Mouse (Mus musculus) kidney, embryonic 15.5 days (tissue): ENCODE measurements at regions not wholly inside any gene's neighbourhood (a gene's known extent, or its start where the extent isn't known, plus 50 kb on each side); places are given as distances from the start of the nearest gene placed in this dataset.

Experiments
- ATAC-seq: fragments of 200-750 bp; cut with Nextera tagmentation; replicated peaks from 2 replicates; pipeline ENCODE4 v1.8.0; 2017; ENCODE audit warnings: moderate TSS enrichment; ENCODE audit not compliant: low FRiP score
- H3K27ac ChIP-seq: fragments of 300-500 bp; sonication (generic); 2 replicates; pipeline ENCODE4 v1.5.1; 2015; ENCODE audit warnings: mild to moderate bottlenecking, inconsistent platforms
- H3K27me3 ChIP-seq: fragments of 300-500 bp; sonication (generic); 2 replicates; pipeline ENCODE4 v1.6.1; 2015; ENCODE audit warnings: inconsistent platforms
- H3K36me3 ChIP-seq: fragments of 300-500 bp; sonication (generic); 2 replicates; pipeline ENCODE4 v1.6.1; 2015; ENCODE audit warnings: inconsistent platforms
- H3K4me1 ChIP-seq: fragments of 300-500 bp; sonication (generic); 2 replicates; pipeline ENCODE4 v1.6.1; 2015; ENCODE audit warnings: inconsistent platforms
- H3K4me2 ChIP-seq: fragments of 300-500 bp; sonication (generic); 2 replicates; pipeline ENCODE4 v1.6.1; 2015; ENCODE audit warnings: moderate library complexity, mild to moderate bottlenecking, inconsistent platforms
- H3K4me3 ChIP-seq: fragments of 300-500 bp; sonication (generic); replicated peaks from 2 replicates; pipeline ENCODE4 v1.5.1; 2015; ENCODE audit warnings: mild to moderate bottlenecking, inconsistent platforms
- H3K9ac ChIP-seq: fragments of 300-500 bp; sonication (generic); 2 replicates; pipeline ENCODE4 v1.6.1; 2015; ENCODE audit warnings: mild to moderate bottlenecking, inconsistent platforms
- H3K9me3 ChIP-seq: fragments of 300-500 bp; sonication (generic); replicated peaks from 2 replicates; pipeline ENCODE4 v1.6.1; 2016; ENCODE audit warnings: inconsistent platforms
- WGBS: fragments of 180-500 bp; shearing (Covaris S2); methylation state at CpG from one replicate; pipeline ENCODE4 v1.1.7; 2015; ENCODE audit warnings: mixed read lengths; 5-methylcytosine and 5-hydroxymethylcytosine counted together

- H3K27me3 ChIP-seq, result no peaks in the 10 kb centered on the region
- H3K27ac ChIP-seq, result no peak overlapping the region
- no peaks in the 10 kb centered on the region for H3K4me1 ChIP-seq
- ATAC-seq, result no peak
- no peak overlapping the region for H3K4me2 ChIP-seq
- WGBS, result 86% methylated on average over 1 of the region's 1 CpGs
- H3K36me3 ChIP-seq, result no peaks in the 10 kb centered on the region
- no peaks in the 10 kb centered on the region for H3K9me3 ChIP-seq
- no peak overlapping the region for H3K9ac ChIP-seq
- H3K4me3 ChIP-seq, result no peak overlapping the region
Observed at GRCm38 (mm10) chr1:120667776-120668175, 65.6 kb downstream of the En1 start.

DNA sequence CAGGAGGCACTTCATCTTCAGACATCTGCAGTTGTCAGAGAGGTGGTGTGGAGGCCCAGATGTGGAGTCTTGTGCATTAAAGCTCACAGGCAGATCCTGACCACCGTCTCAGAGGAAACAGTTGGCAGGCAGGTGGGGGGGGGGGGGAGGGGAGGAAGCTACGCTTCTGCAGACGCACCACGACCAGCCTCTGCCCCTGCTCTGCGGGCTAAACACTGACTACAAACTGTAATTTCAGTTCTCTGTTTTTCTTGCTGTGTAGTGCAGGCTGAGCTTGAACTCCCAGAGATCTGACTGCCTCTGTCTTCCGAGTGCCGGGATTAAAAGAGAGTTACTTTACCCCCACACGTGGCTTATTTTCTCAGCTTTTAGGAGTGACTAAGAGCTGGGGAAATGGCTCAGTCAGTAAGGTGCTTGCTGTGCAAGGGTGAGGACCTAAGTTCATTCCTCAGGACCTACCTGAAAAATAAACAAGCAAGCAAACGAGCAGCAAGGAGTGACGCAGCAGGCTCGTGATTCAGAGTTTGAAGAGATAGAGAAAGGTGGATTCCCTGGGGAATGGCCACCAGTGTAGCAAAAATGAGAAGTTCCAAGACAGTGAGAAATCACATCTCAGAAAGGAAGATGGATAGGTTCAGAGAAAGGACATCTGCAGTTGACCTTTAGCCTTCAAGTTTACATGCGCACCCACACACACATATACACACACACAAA is 81.5 kb downstream of the En1 start:
- Histone ChIP-seq H3K4me1 (no peaks in the 10 kb centered on the region), H3K27ac (no peak overlapping the region), H3K4me3 (no peak overlapping the region), H3K9me3 (no peaks in the 10 kb centered on the region), H3K27me3 (no peaks in the 10 kb centered on the region; the same call in 1 of the 2 replicates), H3K36me3 (no peaks in the 10 kb centered on the region), H3K4me2 (no peak overlapping the region), H3K9ac (no peak overlapping the region)
- ATAC-seq, result no peak
- whole genome bisulfite sequencing, result 59% methylated on average over 12 of the region's 12 CpGs

- Histone ChIP-seq H3K27ac (no peak overlapping the region), H3K4me2 (no peak overlapping the region), H3K4me1 (no peaks in the 10 kb centered on the region), H3K9ac (no peak overlapping the region), H3K36me3 (no peaks in the 10 kb centered on the region), H3K27me3 (no peaks in the 10 kb centered on the region; the same call in 1 of the 2 replicates), H3K9me3 (no peaks in the 10 kb centered on the region), H3K4me3 (no peak overlapping the region)
- ATAC-seq, result no peak; the same call in 1 of the 2 replicates
- 37% methylated on average over 6 of the region's 6 CpGs for WGBS
Observed at GRCm38 (mm10) chr1:120685650-120686244, 83.5 kb downstream of the En1 start.

GRCm38 (mm10) chr1:120691571-120691970 is 89.4 kb downstream of the En1 start:
- no peak overlapping the region for H3K9ac ChIP-seq
- no peaks in the 10 kb centered on the region for H3K27me3 ChIP-seq
- no peaks in the 10 kb centered on the region for H3K36me3 ChIP-seq
- no peak for ATAC-seq
- H3K4me2 ChIP-seq, result no peak overlapping the region
- H3K4me3 ChIP-seq, result no peak overlapping the region
- H3K9me3 ChIP-seq, result no peaks in the 10 kb centered on the region
- H3K27ac ChIP-seq, result no peak overlapping the region
- H3K4me1 ChIP-seq, result no peaks in the 10 kb centered on the region
- 76% methylated on average over 2 of the region's 2 CpGs for WGBS

- WGBS, result 71% methylated on average over 4 of the region's 4 CpGs
Observed at GRCm38 (mm10) chr1:120698189-120698588, 96.0 kb downstream of the En1 start.

GRCm38 (mm10) chr1:120704201-120704600 is 102.0 kb downstream of the En1 start:
- Histone ChIP-seq H3K4me3 (no peak overlapping the region), H3K9ac (no peak overlapping the region), H3K9me3 (no peaks in the 10 kb centered on the region), H3K27ac (no peak overlapping the region), H3K27me3 (no peaks in the 10 kb centered on the region), H3K4me2 (no peak overlapping the region), H3K4me1 (no peaks in the 10 kb centered on the region), H3K36me3 (no peaks in the 10 kb centered on the region)
- no peak for ATAC-seq
- WGBS, result 84% methylated on average over 5 of the region's 5 CpGs

More at GRCm38 (mm10) chr1:120698189-120698588, 96.0 kb downstream of the En1 start:
- Histone ChIP-seq H3K4me1 (no peaks in the 10 kb centered on the region), H3K27ac (no peak overlapping the region), H3K27me3 (no peaks in the 10 kb centered on the region), H3K4me3 (no peak overlapping the region), H3K9ac (no peak overlapping the region), H3K4me2 (no peak overlapping the region), H3K36me3 (no peaks in the 10 kb centered on the region), H3K9me3 (no peaks in the 10 kb centered on the region)
- peak; percentile 22; the same call in 1 of the 2 replicates for ATAC-seq

DNA sequence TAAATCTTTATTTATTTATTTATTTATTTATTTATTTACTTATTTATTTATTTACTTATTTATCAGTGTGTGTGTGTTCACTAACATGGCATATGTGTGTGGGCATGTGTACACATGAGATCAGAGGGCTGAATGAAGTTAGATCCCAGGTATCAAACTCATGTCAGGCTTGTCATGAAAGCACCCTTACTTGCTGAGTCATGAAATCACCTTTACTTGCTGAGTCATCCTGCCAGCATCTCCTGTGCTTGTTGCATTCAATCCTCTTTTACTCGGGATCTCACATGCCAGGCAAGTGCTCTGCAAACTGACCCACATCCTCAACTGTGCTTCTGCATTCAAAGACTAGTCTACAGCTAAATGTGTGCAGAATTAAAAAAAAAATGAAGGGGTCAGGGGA is 103.8 kb downstream of the En1 start:
- Histone ChIP-seq H3K9me3 (no peaks in the 10 kb centered on the region), H3K36me3 (no peaks in the 10 kb centered on the region), H3K9ac (no peak overlapping the region), H3K4me2 (no peak overlapping the region), H3K27ac (no peak overlapping the region), H3K4me3 (no peak overlapping the region), H3K4me1 (no peaks in the 10 kb centered on the region), H3K27me3 (no peaks in the 10 kb centered on the region)
- WGBS, result 47% methylated on average over 1 of the region's 1 CpGs
- ATAC-seq, result no peak

- no peak overlapping the region for H3K27ac ChIP-seq
- no peak overlapping the region for H3K9ac ChIP-seq
- no peaks in the 10 kb centered on the region for H3K9me3 ChIP-seq
- H3K4me3 ChIP-seq, result no peak overlapping the region
- H3K27me3 ChIP-seq, result no peaks in the 10 kb centered on the region
- ATAC-seq, result no peak
- H3K36me3 ChIP-seq, result no peaks in the 10 kb centered on the region
- no peak overlapping the region for H3K4me2 ChIP-seq
- H3K4me1 ChIP-seq, result no peaks in the 10 kb centered on the region
- WGBS, result 72% methylated on average over 5 of the region's 5 CpGs
Observed at GRCm38 (mm10) chr1:120708511-120708910, 106.3 kb downstream of the En1 start.

DNA sequence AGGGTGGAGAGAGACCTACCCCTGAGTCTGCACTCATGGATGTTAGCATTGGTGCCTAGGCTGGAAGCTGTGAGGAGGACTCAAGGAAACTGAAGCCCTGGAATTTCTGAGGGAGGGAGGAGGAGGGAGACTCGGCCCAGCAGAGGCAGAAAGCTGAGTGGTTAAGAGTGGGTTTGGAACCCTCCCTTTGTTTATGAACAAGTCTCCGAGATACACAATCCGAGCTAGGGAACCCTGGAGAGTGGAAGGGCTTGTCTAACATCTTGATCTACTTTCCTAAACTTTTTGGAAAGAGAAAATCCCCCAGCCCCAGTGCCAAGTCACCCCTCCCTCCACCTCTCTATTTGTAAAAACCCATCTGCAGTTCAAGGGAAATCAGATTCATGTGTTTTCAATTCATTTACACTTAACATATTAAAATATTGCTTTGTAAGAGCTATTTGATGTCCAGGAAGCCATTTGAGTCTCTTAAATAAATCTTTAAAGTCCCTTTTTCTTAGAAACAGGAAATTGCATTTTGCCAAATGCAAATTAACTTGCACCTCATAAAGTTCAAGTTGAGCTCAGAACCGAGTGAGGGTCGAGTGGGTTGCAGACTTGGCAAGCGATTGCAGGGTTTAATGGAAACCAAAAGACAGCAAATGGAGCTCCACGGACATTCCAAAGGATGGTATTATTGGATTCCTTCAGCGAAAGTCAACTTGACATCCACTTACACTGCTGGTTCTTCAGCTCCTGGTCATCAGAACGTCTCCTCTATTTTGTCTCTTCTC is 113.1 kb downstream of the En1 start:
- Histone ChIP-seq H3K36me3 (no peaks in the 10 kb centered on the region), H3K9ac (no peak overlapping the region), H3K27me3 (no peaks in the 10 kb centered on the region), H3K9me3 (no peaks in the 10 kb centered on the region), H3K4me3 (no peak overlapping the region), H3K4me1 (no peaks in the 10 kb centered on the region), H3K4me2 (no peak overlapping the region), H3K27ac (no peak overlapping the region)
- WGBS, result 69% methylated on average over 9 of the region's 9 CpGs
- no peak for ATAC-seq

- no peaks in the 10 kb centered on the region for H3K36me3 ChIP-seq
- H3K9ac ChIP-seq, result no peak overlapping the region
- no peak overlapping the region for H3K4me2 ChIP-seq
- H3K4me3 ChIP-seq, result no peak overlapping the region
- 91% methylated on average over 7 of the region's 7 CpGs for whole genome bisulfite sequencing
- no peaks in the 10 kb centered on the region for H3K27me3 ChIP-seq
- no peaks in the 10 kb centered on the region for H3K4me1 ChIP-seq
- no peak overlapping the region for H3K27ac ChIP-seq
- ATAC-seq, result no peak
- H3K9me3 ChIP-seq, result no peaks in the 10 kb centered on the region
Observed at GRCm38 (mm10) chr1:120726777-120727176, 124.6 kb downstream of the En1 start.

- no peak overlapping the region for H3K27ac ChIP-seq
- H3K4me2 ChIP-seq, result 0 out of 2 replicates have a peak overlapping the region, but pooled peaks have one; percentile 16
- H3K27me3 ChIP-seq, result no peaks in the 10 kb centered on the region
- no peak overlapping the region for H3K9ac ChIP-seq
- H3K4me1 ChIP-seq, result no peaks in the 10 kb centered on the region
- WGBS, result 54% methylated on average over 8 of the region's 8 CpGs
- H3K4me3 ChIP-seq, result no peak overlapping the region
- ATAC-seq, result no peak
- no peaks in the 10 kb centered on the region for H3K9me3 ChIP-seq
- no peaks in the 10 kb centered on the region for H3K36me3 ChIP-seq
Observed at GRCm38 (mm10) chr1:120727427-120727826, 125.2 kb downstream of the En1 start.

- H3K9ac ChIP-seq, result no peak overlapping the region
- ATAC-seq, result no peak
- no peak overlapping the region for H3K4me3 ChIP-seq
- H3K36me3 ChIP-seq, result no peaks in the 10 kb centered on the region
- no peaks in the 10 kb centered on the region for H3K27me3 ChIP-seq
- 78% methylated on average over 1 of the region's 1 CpGs for WGBS
- H3K4me1 ChIP-seq, result no peaks in the 10 kb centered on the region
- no peaks in the 10 kb centered on the region for H3K9me3 ChIP-seq
- no peak overlapping the region for H3K27ac ChIP-seq
- no peak overlapping the region for H3K4me2 ChIP-seq
Observed at GRCm38 (mm10) chr1:120732003-120732402, 129.8 kb downstream of the En1 start.
